Mouse (Mus musculus): Measurements from ENCODE around the gene Bcl2l11. TPM values are rescaled to one million over a fixed set of nuclear protein-coding genes. Genes with fewer than 3 reads are reported as not detected.
A peak's percentile ranks its signal among the peaks of the same experiment; 100 is the strongest.

The Bcl2l11 gene
- polyA plus RNA-seq, 2 experiments, result 18.3 to 30.5 TPM

- peaks cover 46% of the 10 kb centered on the region for H3K36me3 ChIP-seq (ENCODE audit: control insufficient read depth, insufficient read depth, low read length)
These were observed 13.9 kb downstream of the Bcl2l11 start for GRCm38 (mm10) chr2:128139781-128140180.

GRCm38 (mm10) chr2:128140183-128140582 is 14.3 kb downstream of the Bcl2l11 start:
- no peak for TF ChIP-seq POLR2A (IDR thresholded peaks at IDR 0.05; ENCODE audit: borderline replicate concordance, extremely low read depth, insufficient read depth, insufficient read length)
- ATAC-seq (ENCODE audit: low FRiP score, low read depth) (0 out of 2 replicates have a peak, but pooled peaks have one; percentile 21), DNase-seq (ENCODE audit: low spot score) (no peak)
- peaks cover 32% of the 10 kb centered on the region for H3K4me1 ChIP-seq (ENCODE audit: control insufficient read depth, insufficient read depth, low read length)
- H3K4me3 ChIP-seq (replicated peaks; ENCODE audit: low read length), result no peak overlapping the region
- H3K27me3 ChIP-seq (ENCODE audit: control insufficient read depth, insufficient read depth, low read length), result no peaks in the 10 kb centered on the region
- peaks cover 42% of the 10 kb centered on the region for H3K36me3 ChIP-seq (ENCODE audit: control insufficient read depth, insufficient read depth, low read length)
- no peaks in the 10 kb centered on the region for H3K9me3 ChIP-seq (ENCODE audit: control insufficient read depth, low read length)
- no peak overlapping the region for H3K27ac ChIP-seq (replicated peaks; ENCODE audit: low read depth, low read length)
- H3K4me2 ChIP-seq (replicated peaks; ENCODE audit: low read depth, low read length, severe bottlenecking), result no peak overlapping the region
- H3K9ac ChIP-seq (ENCODE audit: low read depth, low read length, severe bottlenecking), result no peak overlapping the region
- WGBS, result 72% methylated on average over 3 of the region's 3 CpGs

More at GRCm38 (mm10) chr2:128139781-128140180, 13.9 kb downstream of the Bcl2l11 start:
- Histone ChIP-seq H3K9ac (ENCODE audit: low read depth, low read length, severe bottlenecking) (no peak overlapping the region), H3K4me3 (replicated peaks; ENCODE audit: low read length) (no peak overlapping the region), H3K4me2 (replicated peaks; ENCODE audit: low read depth, low read length, severe bottlenecking) (no peak overlapping the region), H3K27ac (replicated peaks; ENCODE audit: low read depth, low read length) (no peak overlapping the region), H3K27me3 (ENCODE audit: control insufficient read depth, insufficient read depth, low read length) (no peaks in the 10 kb centered on the region), H3K9me3 (ENCODE audit: control insufficient read depth, low read length) (no peaks in the 10 kb centered on the region), H3K4me1 (ENCODE audit: control insufficient read depth, insufficient read depth, low read length) (peaks cover 34% of the 10 kb centered on the region)
- peak; percentile 54 for DNase-seq (ENCODE audit: low spot score)
- ATAC-seq (ENCODE audit: low FRiP score, low read depth), result peak; percentile 42; the same call in 1 of the 2 replicates
- WGBS, result 57% methylated on average over 15 of the region's 15 CpGs
- no peak for TF ChIP-seq POLR2A (IDR thresholded peaks at IDR 0.05; ENCODE audit: borderline replicate concordance, extremely low read depth, insufficient read depth, insufficient read length)

DNA sequence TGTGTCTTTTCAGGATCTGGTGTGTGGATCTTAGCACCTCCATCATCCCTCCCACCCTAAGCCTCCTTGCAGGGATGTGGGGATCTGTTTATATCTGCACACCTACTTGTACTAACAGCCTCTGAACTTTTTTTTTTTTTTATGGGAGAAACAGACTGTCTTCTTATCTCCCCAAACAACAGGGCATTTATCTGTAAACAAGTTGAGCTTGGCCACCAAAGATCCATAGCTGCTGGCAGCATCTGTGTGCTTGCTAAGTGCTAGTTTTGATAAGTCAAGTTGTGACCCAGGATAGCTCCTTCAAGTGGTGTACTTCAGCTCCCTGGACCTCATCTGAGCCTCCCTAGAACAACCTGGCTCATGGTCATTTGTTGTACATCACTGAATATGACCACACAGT is 18.2 kb downstream of the Bcl2l11 start:
- Histone ChIP-seq H3K36me3 (ENCODE audit: control insufficient read depth, insufficient read depth, low read length) (peaks cover 49% of the 10 kb centered on the region), H3K27me3 (ENCODE audit: control insufficient read depth, insufficient read depth, low read length) (no peaks in the 10 kb centered on the region), H3K4me3 (replicated peaks; ENCODE audit: low read length) (no peak overlapping the region), H3K27ac (replicated peaks; ENCODE audit: low read depth, low read length) (no peak overlapping the region), H3K9me3 (ENCODE audit: control insufficient read depth, low read length) (no peaks in the 10 kb centered on the region), H3K4me2 (replicated peaks; ENCODE audit: low read depth, low read length, severe bottlenecking) (no peak overlapping the region), H3K9ac (ENCODE audit: low read depth, low read length, severe bottlenecking) (no peak overlapping the region), H3K4me1 (ENCODE audit: control insufficient read depth, insufficient read depth, low read length) (peaks cover 13% of the 10 kb centered on the region)
- DNase-seq (ENCODE audit: low spot score) (no peak), ATAC-seq (ENCODE audit: low FRiP score, low read depth) (no peak)
- TF ChIP-seq POLR2A (IDR thresholded peaks at IDR 0.05; ENCODE audit: borderline replicate concordance, extremely low read depth, insufficient read depth, insufficient read length), result no peak

- Histone ChIP-seq H3K9ac (ENCODE audit: low read depth, low read length, severe bottlenecking) (no peak overlapping the region), H3K9me3 (ENCODE audit: control insufficient read depth, low read length) (no peaks in the 10 kb centered on the region), H3K4me1 (ENCODE audit: control insufficient read depth, insufficient read depth, low read length) (no peaks in the 10 kb centered on the region; the same call in 1 of the 2 replicates), H3K4me3 (replicated peaks; ENCODE audit: low read length) (no peak overlapping the region), H3K36me3 (ENCODE audit: control insufficient read depth, insufficient read depth, low read length) (peaks cover 57% of the 10 kb centered on the region), H3K27me3 (ENCODE audit: control insufficient read depth, insufficient read depth, low read length) (no peaks in the 10 kb centered on the region), H3K4me2 (replicated peaks; ENCODE audit: low read depth, low read length, severe bottlenecking) (no peak overlapping the region), H3K27ac (replicated peaks; ENCODE audit: low read depth, low read length) (no peak overlapping the region; the same call in 1 of the 2 replicates)
- DNase-seq (ENCODE audit: low spot score) (no peak), ATAC-seq (ENCODE audit: low FRiP score, low read depth) (no peak)
- WGBS, result 76% methylated on average over 3 of the region's 3 CpGs
- TF ChIP-seq POLR2A (IDR thresholded peaks at IDR 0.05; ENCODE audit: borderline replicate concordance, extremely low read depth, insufficient read depth, insufficient read length), result no peak
These were observed 19.6 kb downstream of the Bcl2l11 start for GRCm38 (mm10) chr2:128145433-128145832.

- TF ChIP-seq POLR2A (IDR thresholded peaks at IDR 0.05; ENCODE audit: borderline replicate concordance, extremely low read depth, insufficient read depth, insufficient read length), result no peak
- Histone ChIP-seq H3K4me3 (replicated peaks; ENCODE audit: low read length) (no peak overlapping the region), H3K4me2 (replicated peaks; ENCODE audit: low read depth, low read length, severe bottlenecking) (no peak overlapping the region), H3K9ac (ENCODE audit: low read depth, low read length, severe bottlenecking) (no peak overlapping the region), H3K36me3 (ENCODE audit: control insufficient read depth, insufficient read depth, low read length) (peaks cover 54% of the 10 kb centered on the region), H3K27me3 (ENCODE audit: control insufficient read depth, insufficient read depth, low read length) (no peaks in the 10 kb centered on the region), H3K27ac (replicated peaks; ENCODE audit: low read depth, low read length) (no peak overlapping the region), H3K4me1 (ENCODE audit: control insufficient read depth, insufficient read depth, low read length) (peaks cover 7% of the 10 kb centered on the region), H3K9me3 (ENCODE audit: control insufficient read depth, low read length) (no peaks in the 10 kb centered on the region)
- 84% methylated on average over 5 of the region's 5 CpGs for WGBS
- ATAC-seq (ENCODE audit: low FRiP score, low read depth) (no peak), DNase-seq (ENCODE audit: low spot score) (no peak)
These were observed 23.8 kb downstream of the Bcl2l11 start for GRCm38 (mm10) chr2:128149596-128149995.

- Histone ChIP-seq H3K36me3 (ENCODE audit: control insufficient read depth, insufficient read depth, low read length) (peaks cover 55% of the 10 kb centered on the region), H3K4me2 (replicated peaks; ENCODE audit: low read depth, low read length, severe bottlenecking) (no peak overlapping the region), H3K27ac (replicated peaks; ENCODE audit: low read depth, low read length) (no peak overlapping the region), H3K4me3 (replicated peaks; ENCODE audit: low read length) (no peak overlapping the region), H3K9me3 (ENCODE audit: control insufficient read depth, low read length) (no peaks in the 10 kb centered on the region), H3K4me1 (ENCODE audit: control insufficient read depth, insufficient read depth, low read length) (peaks cover 13% of the 10 kb centered on the region), H3K27me3 (ENCODE audit: control insufficient read depth, insufficient read depth, low read length) (no peaks in the 10 kb centered on the region), H3K9ac (ENCODE audit: low read depth, low read length, severe bottlenecking) (no peak overlapping the region)
- TF ChIP-seq POLR2A (IDR thresholded peaks at IDR 0.05; ENCODE audit: borderline replicate concordance, extremely low read depth, insufficient read depth, insufficient read length), result no peak
- no peak for DNase-seq (ENCODE audit: low spot score)
- ATAC-seq (ENCODE audit: low FRiP score, low read depth), result no peak
- WGBS, result 83% methylated on average over 9 of the region's 9 CpGs
These were observed 26.4 kb downstream of the Bcl2l11 start for GRCm38 (mm10) chr2:128152211-128152610.

Measured in limb, embryonic 14.5 days (tissue).